Mouse (Mus musculus) ES-Bruce4 (cell line): ENCODE results near the gene Uqcrq. TPM values are rescaled to one million over a fixed set of nuclear protein-coding genes. Genes with fewer than 3 reads are reported as not detected.

ENCODE experiments used
- H3K27ac ChIP-seq: 2 replicates; pipeline ENCODE4 v1.5.1; 2012; ENCODE audit warnings: low read length, inconsistent platforms; ENCODE audit not compliant: insufficient read depth
- H3K27me3 ChIP-seq: 2 replicates; pipeline ENCODE4 v1.6.1; 2012; ENCODE audit warnings: mild to moderate bottlenecking, low read length, inconsistent platforms; ENCODE audit not compliant: control insufficient read depth, poor library complexity, insufficient read depth, severe bottlenecking
- H3K36me3 ChIP-seq: 2 replicates; pipeline ENCODE4 v1.6.1; 2012; ENCODE audit warnings: inconsistent platforms, mild to moderate bottlenecking, low read length, moderate library complexity; ENCODE audit not compliant: control insufficient read depth, poor library complexity, insufficient read depth, severe bottlenecking
- H3K4me1 ChIP-seq: one replicate; pipeline ENCODE4 v1.8.1; 2011; ENCODE audit warnings: low read length; ENCODE audit not compliant: control insufficient read depth, insufficient read depth
- H3K4me3 ChIP-seq: 2 replicates; pipeline ENCODE4 v1.5.1; 2011; ENCODE audit warnings: low read depth, mild to moderate bottlenecking, low read length
- H3K9ac ChIP-seq: 2 replicates; pipeline ENCODE4 v1.6.1; 2012; ENCODE audit warnings: low read depth, mild to moderate bottlenecking, inconsistent platforms; ENCODE audit not compliant: poor library complexity, severe bottlenecking
- H3K9me3 ChIP-seq: replicated peaks from 2 replicates; pipeline ENCODE4 v1.6.1; 2012; ENCODE audit warnings: mild to moderate bottlenecking, low read length, inconsistent platforms; ENCODE audit not compliant: control insufficient read depth, poor library complexity, insufficient read depth, severe bottlenecking
- CTCF ChIP-seq: IDR thresholded peaks from one replicate; pipeline ENCODE4 v1.8.1; 2011; ENCODE audit warnings: low read depth, low read length
- EP300 ChIP-seq: IDR thresholded peaks from 2 replicates; pipeline ENCODE4 v1.6.1; 2011; ENCODE audit warnings: low read depth, low read length; ENCODE audit not compliant: insufficient read depth
- POLR2A ChIP-seq: IDR thresholded peaks from one replicate; pipeline ENCODE4 v1.8.1; 2011; ENCODE audit warnings: low read length; ENCODE audit not compliant: insufficient read depth
- polyA plus RNA-seq: library from polyadenylated mRNA; stranded (reverse); fragments of >200 nt; gene quantifications from 2 replicates; pipeline ENCODE4 v1.2.4, GENCODE M21; 2011; ENCODE audit warnings: low read depth; ENCODE audit not compliant: missing spikeins, insufficient read depth, insufficient read length

Uqcrq gene
- polyA plus RNA-seq, 1 experiment, result 210 TPM

DNA sequence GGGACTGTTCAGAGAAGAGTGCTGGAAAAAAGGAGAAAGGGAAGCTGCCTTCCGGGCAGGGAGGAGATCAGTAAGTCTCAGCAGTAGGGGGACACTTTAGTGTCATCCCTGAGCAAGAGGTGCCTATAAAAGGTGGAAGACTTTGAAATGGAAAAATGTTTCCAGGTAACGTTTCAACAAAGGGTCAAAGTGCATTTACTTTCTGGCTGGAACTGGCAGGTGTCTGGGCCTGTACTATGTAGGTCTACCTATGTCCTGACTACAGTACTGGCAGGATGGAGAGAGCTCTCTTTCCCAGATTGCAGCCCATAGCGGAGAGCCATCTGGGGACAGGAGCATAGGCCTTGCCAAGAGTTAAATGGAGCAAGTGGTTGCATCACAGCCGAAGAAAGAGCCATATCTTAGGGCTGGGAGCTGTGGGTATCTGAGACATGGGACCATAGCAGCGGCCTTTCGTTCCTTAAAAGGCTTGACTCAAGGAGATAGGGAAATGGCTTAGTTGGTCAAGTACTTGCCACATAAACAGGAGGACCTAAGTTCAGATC lies 4.8 kb downstream of the Uqcrq start:
- peaks cover 16% of the 10 kb centered on the region for H3K36me3 ChIP-seq
- no peaks in the 10 kb centered on the region for H3K27me3 ChIP-seq
- H3K4me1 ChIP-seq, result peaks cover 2% of the 10 kb centered on the region
- H3K4me3 ChIP-seq, result no peak overlapping the region
- TF ChIP-seq POLR2A (no peak), CTCF (no peak), EP300 (no peak)
- H3K9me3 ChIP-seq, result no peaks in the 10 kb centered on the region
- H3K9ac ChIP-seq, result no peak overlapping the region
- no peak overlapping the region for H3K27ac ChIP-seq

GRCm38 (mm10) chr11:53425251-53425650 lies 5.4 kb downstream of the Uqcrq start:
- Histone ChIP-seq H3K9me3 (no peaks in the 10 kb centered on the region), H3K9ac (no peak overlapping the region), H3K36me3 (peaks cover 16% of the 10 kb centered on the region), H3K27me3 (no peaks in the 10 kb centered on the region), H3K27ac (no peak overlapping the region), H3K4me1 (peaks cover 2% of the 10 kb centered on the region), H3K4me3 (no peak overlapping the region)
- TF ChIP-seq CTCF (no peak), POLR2A (no peak), EP300 (no peak)

DNA sequence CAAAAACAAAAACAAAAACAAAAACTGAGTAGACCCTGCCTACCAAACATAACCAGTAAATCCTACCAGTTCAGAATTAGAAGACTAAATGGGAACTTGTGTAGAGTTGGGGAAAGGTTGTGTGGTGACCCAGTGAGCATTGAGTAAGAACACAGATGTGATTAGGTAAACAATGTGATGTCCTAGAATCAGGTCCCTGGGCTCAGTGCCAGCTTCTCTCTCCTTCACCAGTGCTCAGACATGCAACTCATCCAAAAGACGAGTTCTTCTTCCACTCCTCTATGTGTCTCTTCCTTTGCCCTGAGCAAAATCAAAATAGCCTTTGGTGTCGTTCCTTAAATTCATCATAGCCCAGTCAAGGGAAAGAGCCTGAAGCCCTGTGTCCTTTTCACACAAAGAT lies 5.8 kb downstream of the Uqcrq start:
- peaks cover 2% of the 10 kb centered on the region for H3K4me1 ChIP-seq
- H3K9ac ChIP-seq, result no peak overlapping the region
- no peaks in the 10 kb centered on the region for H3K27me3 ChIP-seq
- H3K4me3 ChIP-seq, result no peak overlapping the region
- H3K27ac ChIP-seq, result no peak overlapping the region
- H3K9me3 ChIP-seq, result no peaks in the 10 kb centered on the region
- peaks cover 16% of the 10 kb centered on the region for H3K36me3 ChIP-seq
- TF ChIP-seq POLR2A, result no peak
- no peak for TF ChIP-seq CTCF
- no peak for TF ChIP-seq EP300

- Histone ChIP-seq H3K27me3 (no peaks in the 10 kb centered on the region), H3K4me3 (no peak within 1 kb of the TSS), H3K9me3 (no peaks in the 10 kb centered on the region), H3K4me1 (no peaks in the 10 kb centered on the region), H3K27ac (no peak within 1 kb of the TSS), H3K36me3 (peaks cover 6% of the 10 kb centered on the region), H3K9ac (no peak within 1 kb of the TSS)
- no peak for TF ChIP-seq CTCF
- no peak for TF ChIP-seq EP300
- no peak for TF ChIP-seq POLR2A
Measured at GRCm38 (mm10) chr11:53423036-53423435, 7.6 kb downstream of the Uqcrq start, which contains the start of gene Leap2. TSS of gene Leap2 (minus strand) at chr11:53423170.

DNA sequence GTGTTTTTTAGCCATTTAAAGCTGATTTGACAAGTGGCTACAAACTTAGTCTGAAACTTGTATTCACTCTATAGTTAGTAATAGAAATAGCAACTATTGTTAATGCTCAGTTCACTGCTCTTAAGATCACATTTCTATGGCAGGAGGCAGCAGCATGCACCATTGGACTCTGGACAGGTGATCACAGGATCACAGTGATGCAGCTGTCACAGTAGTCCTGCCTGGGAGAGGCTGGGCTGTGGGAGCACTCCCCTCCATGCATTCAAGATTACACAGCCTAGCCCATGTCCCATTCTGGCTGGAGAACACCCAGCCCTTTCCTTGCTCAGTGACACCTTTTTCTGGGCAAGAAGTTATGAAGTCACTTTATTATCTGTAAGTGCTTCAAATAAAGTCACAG lies 12.6 kb downstream of the Uqcrq start:
- H3K4me1 ChIP-seq, result no peaks in the 10 kb centered on the region
- TF ChIP-seq POLR2A (no peak), EP300 (no peak), CTCF (no peak)
- no peak overlapping the region for H3K4me3 ChIP-seq
- H3K9me3 ChIP-seq, result no peaks in the 10 kb centered on the region
- no peak overlapping the region for H3K9ac ChIP-seq
- peaks cover 34% of the 10 kb centered on the region for H3K36me3 ChIP-seq
- no peaks in the 10 kb centered on the region for H3K27me3 ChIP-seq
- no peak overlapping the region for H3K27ac ChIP-seq

DNA sequence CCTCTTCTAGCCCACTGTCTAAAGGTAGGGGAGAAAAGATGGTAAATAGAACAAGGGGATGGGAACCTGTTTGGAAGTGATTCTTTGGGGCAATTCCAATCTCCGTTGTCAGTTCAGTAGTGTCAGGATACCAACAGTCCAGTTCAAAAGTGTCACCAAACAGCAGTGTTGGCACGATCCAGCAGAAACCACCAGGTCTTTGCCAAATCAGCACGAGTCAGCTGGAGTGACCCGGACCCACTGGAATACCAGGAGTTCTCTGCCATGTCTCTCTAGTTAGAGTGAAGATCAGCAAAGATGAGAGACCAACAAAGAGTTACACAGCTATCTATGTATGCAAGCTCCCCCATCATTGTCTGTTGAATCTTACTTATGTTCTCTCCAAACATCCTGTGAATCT lies 16.8 kb downstream of the Uqcrq start:
- no peak overlapping the region for H3K4me3 ChIP-seq
- no peaks in the 10 kb centered on the region for H3K27me3 ChIP-seq
- H3K36me3 ChIP-seq, result peaks cover 65% of the 10 kb centered on the region
- TF ChIP-seq POLR2A (no peak), CTCF (no peak), EP300 (no peak)
- no peaks in the 10 kb centered on the region for H3K9me3 ChIP-seq
- H3K27ac ChIP-seq, result no peak overlapping the region
- no peak overlapping the region for H3K9ac ChIP-seq
- no peaks in the 10 kb centered on the region for H3K4me1 ChIP-seq
